Mouse (Mus musculus) CH12.LX (cell line): ENCODE data around the gene Gprin3.

Experiments used
- CHD1 ChIP-seq: IDR thresholded peaks from 2 replicates; pipeline ENCODE4 v1.6.1; 2012; ENCODE audit warnings: low read depth, low read length, improper control_type of control experiment, inconsistent platforms
- CTCF ChIP-seq, 2 experiments: IDR thresholded peaks in 1 of 2; conservative IDR thresholded peaks in 1 of 2; 2 replicates each; pipeline ENCODE4 v1.5.1; 2011 to 2012; ENCODE audit warnings: low read depth in 2 of 2, low read length in 2 of 2, improper control_type of control experiment in 1 of 2, inconsistent platforms in 1 of 2, mild to moderate bottlenecking in 1 of 2, moderate library complexity in 1 of 2
- EP300 ChIP-seq: IDR thresholded peaks from 2 replicates; pipeline ENCODE4 v1.6.1; 2011; ENCODE audit warnings: low read length, improper control_type of control experiment
- ETS1 ChIP-seq: conservative IDR thresholded peaks from 2 replicates; pipeline ENCODE4 v1.6.1; 2012; ENCODE audit warnings: low read depth, mild to moderate bottlenecking, inconsistent platforms, low read length, improper control_type of control experiment, moderate library complexity
- HCFC1 ChIP-seq: IDR thresholded peaks from 2 replicates; pipeline ENCODE4 v1.6.1; 2012; ENCODE audit warnings: low read depth, mild to moderate bottlenecking, inconsistent platforms, low read length, improper control_type of control experiment
- MXI1 ChIP-seq: IDR thresholded peaks from 2 replicates; pipeline ENCODE4 v1.6.1; 2011; ENCODE audit warnings: mild to moderate bottlenecking, low read depth, low read length, improper control_type of control experiment
- NELFE ChIP-seq: IDR thresholded peaks from 2 replicates; pipeline ENCODE4 v1.6.1; 2011; ENCODE audit warnings: low read depth, low read length, improper control_type of control experiment
- PAX5 ChIP-seq: IDR thresholded peaks from 2 replicates; pipeline ENCODE4 v1.6.1; 2012; ENCODE audit warnings: low read length, inconsistent platforms, mixed read lengths
- POLR2A ChIP-seq: IDR thresholded peaks from 2 replicates; pipeline ENCODE4 v1.6.1; 2011; ENCODE audit warnings: low read depth, mild to moderate bottlenecking, improper control_type of control experiment, low read length
- ZMIZ1 ChIP-seq: IDR thresholded peaks from 2 replicates; pipeline ENCODE4 v1.6.1; 2012; ENCODE audit warnings: low read depth, mild to moderate bottlenecking, inconsistent platforms, low read length, improper control_type of control experiment
- ZNF384 ChIP-seq: IDR thresholded peaks from 2 replicates; pipeline ENCODE4 v1.6.1; 2012; ENCODE audit warnings: low read depth, low read length, improper control_type of control experiment, inconsistent platforms

GRCm38 (mm10) chr6:59433116-59433515 lies 7.0 kb upstream of the Gprin3 start:
- TF ChIP-seq POLR2A (no peak), MXI1 (no peak), NELFE (no peak), CTCF (conservative IDR thresholded peaks at IDR 0.05 in 1 of 2, IDR thresholded peaks at IDR 0.05 in 1 of 2; ENCODE audit: low read depth in 2 of 2, low read length in 2 of 2) (no peak), EP300 (no peak), CHD1 (no peak), ZNF384 (no peak), HCFC1 (no peak), ETS1 (no peak), ZMIZ1 (no peak), PAX5 (no peak)
